Mouse (Mus musculus): Measurements from ENCODE around the gene Wdr70. TPM values are rescaled to one million over a fixed set of nuclear protein-coding genes. Genes with fewer than 3 reads are reported as not detected.
"Not testable (repeated sequence)": the region's sequence is repeated elsewhere in the genome, so short reads cannot be mapped to it uniquely, and the experiment has no call there.

Wdr70 gene
- polyA plus RNA-seq (2016; fragmentation: Nextera tagmentation; extraction: Ambion mirVana) = 63.5 and 69.6 TPM in 2 replicates

DNA sequence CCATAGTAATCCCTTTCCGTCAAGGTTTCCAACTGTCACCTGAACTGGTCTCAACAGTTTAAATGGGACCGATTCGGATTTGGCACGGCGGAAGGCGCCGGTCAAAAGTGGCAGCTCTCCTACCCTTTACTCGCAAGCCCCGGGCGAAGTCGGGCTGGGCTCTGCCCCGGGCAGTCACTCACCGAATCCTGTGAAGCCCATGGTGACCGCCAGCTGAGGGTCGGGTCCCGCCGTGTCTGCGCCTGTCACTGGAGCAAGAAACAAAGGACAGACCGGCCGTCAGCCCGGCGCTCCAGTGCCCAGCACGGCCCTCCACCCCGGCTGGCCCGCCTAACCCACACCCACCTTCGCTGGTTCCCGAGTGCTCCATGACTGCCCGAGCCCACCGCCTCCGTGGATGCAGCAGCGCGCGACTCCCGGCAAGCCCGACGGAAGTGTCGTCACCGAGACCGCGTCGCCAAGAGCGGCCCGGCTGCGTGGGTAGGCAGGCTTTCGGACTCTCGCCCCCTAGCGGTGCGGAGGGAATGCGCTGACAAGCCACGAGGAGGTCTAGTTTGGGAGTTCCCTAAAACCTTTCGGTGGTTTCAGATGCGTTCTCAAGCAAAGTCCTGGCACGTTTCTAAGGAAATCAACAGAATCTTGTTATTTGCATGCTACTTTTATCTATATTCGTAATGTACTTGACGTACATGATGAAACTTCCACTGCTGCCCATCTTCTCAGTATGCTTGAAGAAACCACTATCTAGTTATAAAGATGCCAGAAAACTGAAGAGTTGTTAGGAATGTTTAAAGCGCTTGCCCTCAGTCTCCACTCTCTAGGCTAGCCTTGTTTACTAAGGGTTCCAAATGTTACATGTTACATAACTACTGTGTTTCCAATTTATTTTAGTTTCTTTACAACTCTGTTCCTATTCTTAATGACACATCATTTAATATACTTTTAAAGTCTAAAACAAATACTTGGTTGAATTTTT is at the start of gene Wdr70:
TSS of gene Wdr70 (minus strand) at position 436 of the 976 bp plus-strand sequence.
- Histone ChIP-seq H3K27me3 (replicated peaks) (no peaks in the 10 kb centered on the region), H3K4me2 (replicated peaks) (peak within 1 kb of the TSS; percentile 66), H3K9me3 (no peaks in the 10 kb centered on the region), H3K4me1 (peaks cover 5% of the 10 kb centered on the region), H3K27ac (no peak within 1 kb of the TSS), H3K9ac (peak within 1 kb of the TSS; percentile 80), H3K36me3 (peaks cover 20% of the 10 kb centered on the region), H3K4me3 (peak within 1 kb of the TSS; percentile 85)
- WGBS = 2% methylated on average over 56 of the region's 56 CpGs
- peak; percentile 96 for ATAC-seq (ENCODE audit: low FRiP score, low read depth)

DNA sequence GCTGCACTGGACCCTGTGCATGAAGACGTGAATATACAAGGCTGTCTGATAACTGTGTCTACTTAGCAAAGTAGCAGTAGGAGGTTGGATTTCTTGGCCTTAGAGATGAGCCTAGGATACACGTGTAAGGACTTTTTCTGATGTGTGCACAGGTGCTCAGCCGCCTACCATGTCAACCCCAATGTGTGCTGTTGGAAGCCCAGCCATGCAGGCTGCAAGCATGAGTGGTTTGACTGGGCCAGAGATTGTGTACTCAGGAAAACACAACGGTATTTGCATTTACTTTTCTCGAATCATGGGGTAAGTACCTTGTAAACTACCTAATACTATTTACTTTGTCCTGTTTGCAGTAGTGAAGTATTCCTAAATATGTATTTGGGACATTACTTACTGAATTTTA is 36.6 kb upstream of the Wdr70 start:
- Histone ChIP-seq H3K4me3 (no peak overlapping the region), H3K27ac (no peak overlapping the region), H3K4me2 (replicated peaks) (no peak overlapping the region), H3K4me1 (no peaks in the 10 kb centered on the region), H3K9me3 (no peaks in the 10 kb centered on the region), H3K9ac (no peak overlapping the region), H3K27me3 (replicated peaks) (no peaks in the 10 kb centered on the region), H3K36me3 (peaks cover 84% of the 10 kb centered on the region)
- no peak for ATAC-seq (ENCODE audit: low FRiP score, low read depth)
- 95% methylated on average over 5 of the region's 5 CpGs for WGBS

DNA sequence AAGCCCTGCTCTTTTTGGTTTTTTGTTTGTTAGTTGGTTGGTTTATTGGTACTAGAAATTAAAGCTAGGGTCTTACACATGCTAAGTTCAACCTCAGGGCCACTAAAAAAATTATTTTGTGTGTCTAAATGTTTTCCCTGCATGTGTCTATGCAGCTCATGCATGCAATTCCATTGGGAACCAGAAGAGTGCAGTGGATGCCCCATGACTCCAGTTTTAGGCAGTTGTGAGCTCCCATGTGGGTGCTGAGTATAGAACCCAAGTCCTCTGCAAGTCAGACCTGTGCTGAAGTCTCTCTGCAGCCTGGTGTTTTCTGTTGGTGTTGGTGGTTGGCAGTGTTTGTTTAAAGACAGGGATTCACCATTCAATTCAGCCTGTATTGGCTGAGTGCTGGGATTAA is 32.8 kb upstream of the Wdr70 start:
- Histone ChIP-seq H3K27me3 (replicated peaks) (no peaks in the 10 kb centered on the region), H3K9me3 (no peaks in the 10 kb centered on the region), H3K4me1 (no peaks in the 10 kb centered on the region), H3K4me3 (no peak overlapping the region), H3K36me3 (peaks cover 86% of the 10 kb centered on the region), H3K9ac (no peak overlapping the region), H3K4me2 (replicated peaks) (no peak overlapping the region), H3K27ac (no peak overlapping the region)
- no peak for ATAC-seq (ENCODE audit: low FRiP score, low read depth)

DNA sequence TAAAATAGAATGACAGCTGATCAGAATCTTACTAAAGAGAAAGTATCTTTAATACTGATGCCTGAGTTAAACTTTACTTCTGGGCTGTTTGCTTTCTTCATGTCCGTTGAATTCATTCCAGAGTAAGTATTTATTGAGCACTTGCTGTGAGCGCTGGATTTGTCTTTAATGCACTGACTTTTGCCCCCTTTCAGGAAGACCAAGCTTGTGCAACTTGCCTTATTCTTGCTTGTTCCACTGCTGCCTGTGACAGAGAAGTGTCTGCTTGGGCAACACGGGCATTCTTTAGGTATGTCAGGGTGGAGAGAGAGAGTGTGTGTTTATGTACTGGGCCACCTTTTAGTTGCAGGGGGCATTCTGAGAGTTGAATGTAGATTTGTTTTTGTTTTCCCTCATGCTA is 32.3 kb upstream of the Wdr70 start:
- H3K27me3 ChIP-seq (replicated peaks) = no peaks in the 10 kb centered on the region
- H3K9ac ChIP-seq = no peak overlapping the region
- ATAC-seq (ENCODE audit: low FRiP score, low read depth) = no peak
- H3K27ac ChIP-seq = no peak overlapping the region
- H3K4me2 ChIP-seq (replicated peaks) = no peak overlapping the region
- H3K36me3 ChIP-seq = peaks cover 86% of the 10 kb centered on the region
- no peak overlapping the region for H3K4me3 ChIP-seq
- 93% methylated on average over 3 of the region's 3 CpGs for WGBS
- H3K9me3 ChIP-seq = no peaks in the 10 kb centered on the region
- H3K4me1 ChIP-seq = no peaks in the 10 kb centered on the region

DNA sequence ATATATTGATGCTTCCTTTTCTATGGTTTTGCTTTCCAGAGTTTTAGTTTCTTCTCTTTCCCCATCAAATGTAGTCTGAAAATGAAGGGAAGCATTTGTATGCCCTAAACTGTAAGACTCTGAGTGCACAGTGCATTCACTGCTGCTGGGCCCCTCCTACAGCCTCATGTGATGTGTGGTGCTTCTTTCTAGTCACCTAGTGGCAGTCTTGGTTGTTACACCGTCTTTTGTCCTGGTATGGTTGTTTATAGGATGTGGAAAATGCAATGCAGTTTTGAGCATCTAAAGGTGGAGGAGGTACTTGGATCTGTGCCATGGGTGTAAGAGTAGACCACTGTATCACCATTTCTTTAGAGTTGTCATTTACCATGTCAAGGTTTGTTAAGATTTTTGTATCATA is 30.3 kb upstream of the Wdr70 start:
- Histone ChIP-seq H3K9me3 (no peaks in the 10 kb centered on the region), H3K27me3 (replicated peaks) (no peaks in the 10 kb centered on the region), H3K27ac (no peak overlapping the region), H3K9ac (no peak overlapping the region), H3K4me2 (replicated peaks) (no peak overlapping the region), H3K4me3 (no peak overlapping the region), H3K4me1 (no peaks in the 10 kb centered on the region), H3K36me3 (peaks cover 74% of the 10 kb centered on the region)
- WGBS = 81% methylated on average over 1 of the region's 1 CpGs
- no peak for ATAC-seq (ENCODE audit: low FRiP score, low read depth)

DNA sequence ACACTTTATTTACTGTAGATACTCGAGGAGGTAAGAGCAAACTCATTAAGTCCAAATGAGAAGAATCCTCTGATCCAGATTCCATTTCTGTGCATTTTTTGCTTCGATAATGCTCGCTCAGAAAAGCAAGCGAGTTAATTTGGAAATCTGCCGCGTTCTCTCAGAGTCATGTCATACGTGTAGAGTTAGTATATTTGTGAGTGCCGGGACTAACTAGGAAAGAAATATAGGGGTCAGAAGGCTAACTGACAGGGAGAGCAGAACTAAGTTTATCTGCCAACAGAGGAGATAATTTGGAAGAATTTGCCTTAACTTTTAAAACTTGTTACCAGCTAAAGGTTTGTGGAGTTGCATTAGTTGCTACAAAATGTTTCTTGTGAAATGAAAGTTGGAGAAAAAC is 10.8 kb upstream of the Wdr70 start:
- Histone ChIP-seq H3K9ac (peak overlapping the region; percentile 68), H3K4me1 (peaks cover 13% of the 10 kb centered on the region), H3K4me2 (replicated peaks) (peak overlapping the region; percentile 64), H3K27ac (no peak overlapping the region), H3K4me3 (peak overlapping the region; percentile 70), H3K36me3 (peaks cover 23% of the 10 kb centered on the region), H3K27me3 (replicated peaks) (no peaks in the 10 kb centered on the region), H3K9me3 (no peaks in the 10 kb centered on the region)
- ATAC-seq (ENCODE audit: low FRiP score, low read depth) = no peak
- WGBS = 5% methylated on average over 8 of the region's 8 CpGs

DNA sequence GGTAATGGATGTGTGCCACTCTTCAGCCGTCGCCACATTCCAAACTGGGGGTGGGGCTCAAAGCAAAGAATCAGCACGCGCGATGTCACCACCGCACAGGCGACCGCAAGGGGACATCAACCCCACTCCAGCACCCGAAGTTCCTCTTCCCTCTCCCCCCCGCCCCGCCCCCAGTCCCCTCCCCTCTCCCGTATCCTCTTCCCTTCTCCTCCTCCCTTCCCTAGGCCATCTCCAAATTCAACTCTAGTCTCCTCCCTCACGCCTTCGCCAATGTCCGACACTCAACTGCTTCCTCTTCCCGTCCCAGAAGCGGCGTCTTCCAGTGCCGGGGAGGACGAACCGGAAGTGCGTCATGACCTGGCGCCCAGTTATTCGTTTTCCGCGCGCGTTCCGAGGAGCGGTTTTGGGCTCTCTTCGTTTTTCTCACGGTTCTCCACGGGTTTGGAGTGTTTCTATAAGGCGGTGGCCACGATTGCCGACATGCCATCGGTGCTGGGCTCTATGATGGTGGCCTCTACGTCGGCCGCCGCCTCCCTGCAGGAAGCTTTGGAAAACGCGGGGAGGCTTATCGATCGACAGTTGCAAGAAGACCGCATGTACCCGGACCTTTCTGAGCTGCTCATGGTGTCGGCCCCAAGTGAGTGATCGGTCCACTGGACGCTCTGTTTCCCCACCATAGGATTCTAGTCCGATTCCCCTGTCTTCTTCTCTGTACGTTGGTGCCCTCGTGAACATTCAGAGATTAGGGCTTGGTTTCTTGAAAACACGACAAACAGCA is 10.1 kb upstream of the Wdr70 start, which contains the start of gene Nup155:
TSS of gene Nup155 (plus strand) at position 308 of the 778 bp plus-strand sequence.
- peak within 1 kb of the TSS; percentile 70 for H3K4me3 ChIP-seq
- H3K27ac ChIP-seq = no peak within 1 kb of the TSS
- peaks cover 20% of the 10 kb centered on the region for H3K36me3 ChIP-seq
- no peaks in the 10 kb centered on the region for H3K27me3 ChIP-seq (replicated peaks)
- under 1% methylated on average over 53 of the region's 54 CpGs for WGBS
- H3K9me3 ChIP-seq = no peaks in the 10 kb centered on the region
- H3K9ac ChIP-seq = peak within 1 kb of the TSS; percentile 68
- peak within 1 kb of the TSS; percentile 64 for H3K4me2 ChIP-seq (replicated peaks)
- H3K4me1 ChIP-seq = peaks cover 13% of the 10 kb centered on the region
- ATAC-seq (ENCODE audit: low FRiP score, low read depth) = peak; percentile 98

DNA sequence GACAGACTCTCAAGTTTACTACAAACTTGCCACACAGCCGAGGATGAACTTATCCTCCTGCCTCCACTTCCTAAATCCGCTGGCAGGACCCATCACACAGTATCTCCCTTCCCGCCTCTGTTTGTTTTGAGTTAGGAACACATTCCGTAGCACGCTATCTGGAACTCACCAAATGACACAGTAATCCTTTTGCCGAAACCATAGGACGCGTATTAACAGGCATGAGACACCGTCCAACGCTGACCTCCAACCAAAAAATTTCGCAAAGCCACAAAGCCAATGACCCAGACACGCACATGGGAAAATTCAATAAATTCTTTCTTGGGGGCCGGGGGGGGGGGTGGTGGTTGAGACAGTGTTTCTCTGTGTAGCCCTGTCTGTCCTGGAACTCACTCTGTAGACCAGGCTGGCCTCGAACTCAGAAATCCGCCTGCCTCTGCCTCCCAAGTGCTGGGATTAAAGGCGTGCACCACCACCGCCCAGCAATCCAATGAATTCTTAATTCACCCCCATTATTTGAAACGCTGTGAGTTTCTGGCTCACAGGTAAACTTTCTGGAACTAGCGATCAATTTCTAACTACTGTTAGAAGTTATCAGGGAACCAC is 9.5 kb upstream of the Wdr70 start:
- Histone ChIP-seq H3K27ac (no peak overlapping the region), H3K4me3 (peak overlapping the region; percentile 70), H3K36me3 (peaks cover 13% of the 10 kb centered on the region), H3K9ac (peak overlapping the region; percentile 68; the same call in 1 of the 2 replicates), H3K4me1 (peaks cover 13% of the 10 kb centered on the region), H3K4me2 (replicated peaks) (peak overlapping the region; percentile 64), H3K9me3 (no peaks in the 10 kb centered on the region), H3K27me3 (replicated peaks) (no peaks in the 10 kb centered on the region)
- peak; percentile 67 for ATAC-seq (ENCODE audit: low FRiP score, low read depth)
- WGBS = 61% methylated on average over 19 of the region's 19 CpGs

DNA sequence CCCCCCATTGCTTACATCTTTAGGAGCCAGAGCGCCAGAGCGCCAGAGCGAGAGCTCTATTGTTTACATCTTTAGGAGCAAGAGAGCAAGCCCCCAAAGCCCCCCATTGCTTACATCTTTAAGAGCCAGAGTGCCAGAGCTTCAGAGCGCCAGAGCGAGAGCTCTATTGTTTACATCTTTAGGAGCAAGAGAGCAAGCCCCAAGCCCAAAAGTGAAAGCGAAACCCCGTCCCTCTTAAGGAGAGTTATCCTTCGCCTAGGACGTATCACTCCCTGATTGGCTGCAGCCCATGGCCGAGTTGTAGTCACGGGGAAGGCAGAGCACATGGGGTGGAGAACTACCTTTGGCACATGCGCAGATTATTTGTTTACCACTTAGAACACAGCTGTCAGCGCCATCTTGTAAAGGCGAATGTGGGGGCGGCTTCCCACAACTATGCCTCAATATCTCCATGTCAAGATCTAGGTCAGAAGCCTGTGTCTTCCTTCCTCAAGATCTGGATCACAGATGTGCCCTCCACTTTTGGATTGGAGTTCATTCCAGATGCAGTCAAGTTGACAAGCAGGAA is 3.0 kb upstream of the Wdr70 start:
- not testable (repeated sequence) for ATAC-seq (ENCODE audit: low FRiP score, low read depth); H3K9me3 ChIP-seq; H3K9ac ChIP-seq; H3K36me3 ChIP-seq; H3K4me3 ChIP-seq; H3K4me1 ChIP-seq; H3K27me3 ChIP-seq (replicated peaks); H3K4me2 ChIP-seq (replicated peaks); H3K27ac ChIP-seq
- WGBS = 89% methylated on average over 15 of the region's 15 CpGs

DNA sequence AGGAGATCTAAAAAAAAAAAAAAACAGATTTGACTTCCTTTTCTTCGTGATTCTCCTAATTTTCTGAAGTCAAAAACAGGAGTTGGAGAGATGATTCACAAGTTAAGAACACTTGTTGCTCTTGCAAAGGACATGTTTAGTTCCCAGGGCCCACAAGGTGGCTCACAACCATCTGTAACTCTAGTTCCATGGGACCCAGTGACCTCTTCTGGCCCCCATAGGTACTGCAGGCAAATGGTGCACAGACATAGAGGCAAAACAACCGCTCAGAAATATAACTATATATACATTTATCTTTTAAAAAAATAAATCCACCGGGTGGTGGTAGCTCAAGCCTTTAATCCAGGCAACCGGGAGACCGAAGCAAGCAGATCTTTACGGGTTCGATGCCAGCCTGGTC is 1.2 kb downstream of the Wdr70 start:
- Histone ChIP-seq H3K9me3 (no peaks in the 10 kb centered on the region), H3K27ac (no peak overlapping the region), H3K4me3 (no peak overlapping the region), H3K4me1 (peaks cover 5% of the 10 kb centered on the region), H3K36me3 (peaks cover 30% of the 10 kb centered on the region), H3K4me2 (replicated peaks) (peak overlapping the region; percentile 66), H3K27me3 (replicated peaks) (no peaks in the 10 kb centered on the region), H3K9ac (no peak overlapping the region)
- 24% methylated on average over 7 of the region's 7 CpGs for WGBS
- ATAC-seq (ENCODE audit: low FRiP score, low read depth) = no peak

DNA sequence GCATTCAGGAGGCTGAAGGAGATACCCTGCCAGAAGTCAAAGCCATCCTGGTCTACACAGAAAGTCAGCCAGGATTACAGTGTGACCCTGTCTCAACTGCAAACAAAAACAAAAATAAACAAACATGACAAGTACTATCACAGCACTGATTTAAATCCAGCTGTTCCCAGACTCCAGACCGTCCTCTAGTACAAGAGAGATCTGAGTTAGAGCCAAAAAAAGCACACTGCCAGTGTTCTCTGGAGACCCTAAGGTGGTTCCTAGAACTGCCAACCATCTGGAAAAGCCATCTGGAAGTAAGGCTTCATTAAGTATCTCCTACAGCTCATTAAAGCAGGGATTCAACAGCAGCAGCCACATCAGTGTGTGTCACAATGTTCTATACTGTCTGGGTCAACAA is 6.3 kb downstream of the Wdr70 start:
- H3K9me3 ChIP-seq; ATAC-seq (ENCODE audit: low FRiP score, low read depth); H3K4me2 ChIP-seq (replicated peaks); H3K27ac ChIP-seq; H3K4me1 ChIP-seq; H3K9ac ChIP-seq; H3K27me3 ChIP-seq (replicated peaks); H3K4me3 ChIP-seq: not testable (repeated sequence)
- 90% methylated on average over 1 of the region's 1 CpGs for WGBS
- H3K36me3 ChIP-seq = peaks cover 43% of the 10 kb centered on the region

DNA sequence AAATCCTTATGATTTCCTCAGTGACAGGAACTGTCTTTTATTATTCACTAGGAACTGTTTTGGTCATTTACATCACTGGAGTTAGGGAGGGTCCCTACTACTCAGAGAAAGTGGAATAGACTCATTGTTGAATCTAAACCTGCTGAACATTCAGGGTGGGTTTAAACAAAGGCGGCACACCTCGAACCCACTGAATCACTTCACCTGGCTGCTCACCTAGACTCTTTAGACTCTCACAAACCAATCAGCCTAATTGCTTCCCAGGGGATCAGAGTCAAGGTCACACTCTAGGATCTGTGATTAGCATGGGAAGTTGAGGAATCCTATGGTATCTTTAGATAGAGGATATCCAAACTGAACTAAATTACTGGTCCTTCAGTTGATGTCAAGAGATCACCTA is 8.3 kb downstream of the Wdr70 start:
- 94% methylated on average over 2 of the region's 2 CpGs for WGBS
- H3K36me3 ChIP-seq = peaks cover 33% of the 10 kb centered on the region

More for the DNA sequence above, 8.3 kb downstream of the Wdr70 start:
- H3K4me2 ChIP-seq (replicated peaks) = no peak overlapping the region
- H3K9me3 ChIP-seq = no peaks in the 10 kb centered on the region
- H3K9ac ChIP-seq = no peak overlapping the region
- no peak overlapping the region for H3K4me3 ChIP-seq
- no peak overlapping the region for H3K27ac ChIP-seq
- ATAC-seq (ENCODE audit: low FRiP score, low read depth) = no peak
- H3K27me3 ChIP-seq (replicated peaks) = no peaks in the 10 kb centered on the region
- no peaks in the 10 kb centered on the region for H3K4me1 ChIP-seq
